Mouse (Mus musculus) embryonic fibroblast, embryonic 13.5 days (primary cell): ENCODE measurements around the gene Mettl14.

Source experiments
- CTCF ChIP-seq: IDR thresholded peaks from 2 replicates; pipeline ENCODE4 v1.5.1; 2011; ENCODE audit warnings: mild to moderate bottlenecking, control low read depth, low read length, moderate library complexity, borderline replicate concordance; ENCODE audit not compliant: insufficient read depth
- POLR2A ChIP-seq: IDR thresholded peaks from 2 replicates; pipeline ENCODE4 v1.6.1; 2011; ENCODE audit warnings: low read depth, mild to moderate bottlenecking, control low read depth, low read length, moderate library complexity

GRCm38 (mm10) chr3:123433362-123433761 lies 47.5 kb upstream of the Mettl14 start:
- TF ChIP-seq CTCF (no peak), POLR2A (no peak)
